Mouse (Mus musculus) urinary bladder, adult 18-20 months (tissue): ENCODE measurements around the gene Urb2.

ENCODE experiments used
- DNase-seq, 2 experiments: peaks; one replicate each; pipeline ENCODE4 v3.0.0; 2022; ENCODE audit warnings: low spot score in 2 of 2, mixed read lengths in 2 of 2

Urb2 gene

DNA sequence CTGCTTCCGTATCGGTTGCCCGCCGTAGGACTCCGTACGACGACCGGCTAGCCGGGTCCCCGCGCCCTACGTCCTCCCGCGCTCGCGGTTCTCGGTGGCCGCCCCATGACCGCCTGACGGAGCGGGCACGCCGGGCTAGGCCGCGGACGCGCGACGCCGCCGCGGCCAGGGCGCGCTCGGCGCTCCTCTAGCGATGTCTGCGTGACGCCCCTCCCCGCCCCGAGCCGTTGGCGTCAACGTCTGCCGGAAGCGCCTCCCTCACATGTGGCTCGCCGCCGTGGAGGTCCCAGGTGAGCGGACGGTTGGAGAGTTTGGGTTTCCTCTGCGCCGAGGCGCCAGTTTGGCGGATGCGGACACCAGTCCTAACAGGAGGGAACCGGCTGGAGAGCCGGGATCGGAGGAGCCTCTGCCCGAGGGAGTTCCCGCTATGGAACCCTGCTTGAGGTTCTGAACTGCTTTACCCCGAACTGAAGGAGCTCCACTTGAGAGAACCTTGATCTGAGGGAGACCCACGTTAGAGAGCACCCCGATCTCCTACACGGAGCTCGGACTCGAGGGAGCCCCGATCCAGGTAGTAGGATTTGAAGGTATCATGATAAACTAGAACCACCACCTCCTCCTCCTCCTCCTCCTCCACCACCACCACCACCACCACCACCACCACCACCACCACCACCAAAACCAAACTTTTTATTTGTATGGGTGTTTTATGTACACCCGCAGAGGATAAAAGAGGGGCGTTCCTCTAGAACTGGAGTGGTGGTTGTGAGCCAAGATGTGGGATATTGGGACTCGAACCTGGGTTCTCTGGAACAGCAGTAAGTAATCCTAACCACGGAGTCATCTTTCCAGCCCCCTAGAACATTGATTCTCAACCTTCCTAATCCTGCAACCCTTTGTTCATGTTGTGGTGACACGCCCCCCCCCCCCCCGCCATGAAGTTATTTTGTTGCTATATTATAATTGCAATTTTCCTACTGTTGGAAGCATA lies at the start of gene Urb2, which contains the start of gene Taf5l:
TSS of gene Urb2 (plus strand) at position 272 of the 991 bp plus-strand sequence.
TSS of gene Taf5l (minus strand) at position 161 of the 991 bp plus-strand sequence.
- peak; percentile 85 to 95 for DNase-seq

GRCm38 (mm10) chr8:123973495-123973894 lies 47.8 kb upstream of the Urb2 start:
- no peak for DNase-seq

- no peak for DNase-seq
Measured at GRCm38 (mm10) chr8:123977499-123977898, 43.8 kb upstream of the Urb2 start.

- DNase-seq, result no peak
Measured at GRCm38 (mm10) chr8:123978166-123978838, 43.0 kb upstream of the Urb2 start.

GRCm38 (mm10) chr8:123978926-123979325 lies 42.4 kb upstream of the Urb2 start:
- DNase-seq, result no peak

DNA sequence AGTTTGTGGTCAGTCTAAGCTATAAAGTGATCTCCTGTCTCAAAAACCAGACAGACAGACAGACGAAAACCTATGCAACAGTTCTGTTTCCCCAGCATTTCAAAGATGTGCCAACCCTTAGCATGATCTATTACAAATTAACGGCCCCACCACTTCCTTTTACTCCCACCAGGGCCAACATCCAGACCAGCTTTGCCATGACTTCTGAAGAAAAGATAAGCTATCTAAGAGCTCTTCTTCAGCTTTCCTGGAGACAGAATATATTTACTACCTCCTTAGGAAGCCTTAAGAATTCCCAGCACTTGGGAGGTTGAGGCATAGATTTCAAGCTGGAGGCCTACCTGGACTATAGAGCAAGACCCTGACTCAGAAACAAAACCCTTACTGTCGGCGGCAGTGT lies 41.1 kb upstream of the Urb2 start:
- DNase-seq, result no peak

DNA sequence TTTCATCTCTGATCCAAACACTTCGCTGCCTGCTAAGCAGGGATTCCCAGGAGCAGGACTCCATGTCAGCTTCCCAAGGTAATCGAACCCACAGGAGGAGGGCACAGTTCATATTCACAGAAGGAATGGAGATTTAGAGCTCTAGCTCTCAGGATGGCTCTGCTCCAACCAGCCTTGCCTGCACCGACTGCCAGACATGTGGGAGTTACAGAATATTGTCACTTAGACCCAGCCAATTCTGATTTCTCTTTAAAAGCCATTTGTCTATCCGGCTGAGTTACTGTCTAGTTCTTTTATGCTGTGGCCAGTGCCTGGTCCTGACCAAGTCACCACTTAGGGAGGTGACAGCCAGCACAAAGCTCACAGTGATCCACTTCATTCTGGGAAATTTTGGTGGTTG lies 39.6 kb upstream of the Urb2 start:
- DNase-seq, result no peak

GRCm38 (mm10) chr8:123982291-123982793 lies 39.0 kb upstream of the Urb2 start:
- peak in 1 of 2 experiments; percentile 69 for DNase-seq

GRCm38 (mm10) chr8:123982826-123983400 lies 38.4 kb upstream of the Urb2 start, which contains the start of gene Abcb10:
Gene Abcb10, minus strand, starts transcription at chr8:123983122.
- peak; percentile 77 to 89 for DNase-seq

DNA sequence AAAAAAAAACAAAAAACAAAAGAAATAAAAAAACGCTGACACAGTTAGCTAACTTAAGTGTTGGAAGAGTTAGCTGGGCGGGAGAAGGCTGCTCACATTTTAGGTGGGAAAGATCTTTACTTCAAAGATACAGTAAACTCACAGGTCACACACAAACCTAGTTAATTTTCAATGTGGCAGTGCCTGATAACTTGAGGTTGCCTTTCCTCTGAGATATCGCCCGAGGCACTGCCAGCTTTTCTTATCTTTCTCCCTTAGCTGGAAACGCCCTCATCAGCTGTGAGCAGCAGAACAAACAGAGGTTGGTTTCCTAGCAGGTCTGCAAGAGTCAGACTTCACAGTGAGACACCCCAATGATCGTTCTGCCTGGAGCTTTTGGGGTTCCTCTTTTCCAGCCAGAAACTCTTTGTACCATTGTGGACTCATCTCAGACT lies 32.7 kb upstream of the Urb2 start:
- peak in 1 of 2 experiments; percentile 35 for DNase-seq

- DNase-seq, result no peak
Measured at GRCm38 (mm10) chr8:123989128-123989527, 32.2 kb upstream of the Urb2 start.

DNA sequence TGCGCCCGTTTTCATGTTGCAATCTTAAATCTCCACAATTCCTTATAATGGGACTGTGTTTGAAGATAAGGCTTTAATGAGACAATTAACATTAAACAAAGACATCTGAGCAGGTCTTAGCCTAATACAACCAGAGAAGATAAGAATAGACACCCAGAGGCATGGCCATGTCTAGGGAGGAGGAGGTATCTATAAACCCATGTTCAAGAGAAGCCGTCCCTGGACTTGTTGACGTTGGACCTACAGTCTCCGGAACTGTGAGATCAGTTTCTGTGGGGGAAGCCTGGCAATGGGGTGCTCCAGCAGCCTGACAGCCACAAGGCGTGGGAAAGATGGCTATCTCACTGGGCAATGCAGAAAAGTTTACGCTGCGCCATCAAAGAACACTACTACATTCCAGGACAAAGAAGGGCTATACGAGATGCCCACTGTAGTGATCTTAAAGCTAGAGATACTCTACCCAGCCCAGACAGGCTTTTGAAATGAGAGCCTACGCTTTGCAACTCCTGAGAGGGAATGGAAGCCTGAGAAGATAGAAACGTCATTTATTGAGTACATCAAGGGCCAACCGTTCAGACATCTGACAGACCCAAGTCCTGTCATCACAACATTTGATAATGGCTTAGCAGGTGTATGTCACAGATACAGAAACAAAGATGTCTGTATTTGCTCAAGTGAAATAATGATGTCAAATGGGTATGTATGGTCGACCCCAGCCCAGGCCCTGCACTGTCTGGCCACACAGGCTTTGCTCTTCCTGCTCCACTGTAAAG lies 30.8 kb upstream of the Urb2 start:
- DNase-seq, result no peak

DNA sequence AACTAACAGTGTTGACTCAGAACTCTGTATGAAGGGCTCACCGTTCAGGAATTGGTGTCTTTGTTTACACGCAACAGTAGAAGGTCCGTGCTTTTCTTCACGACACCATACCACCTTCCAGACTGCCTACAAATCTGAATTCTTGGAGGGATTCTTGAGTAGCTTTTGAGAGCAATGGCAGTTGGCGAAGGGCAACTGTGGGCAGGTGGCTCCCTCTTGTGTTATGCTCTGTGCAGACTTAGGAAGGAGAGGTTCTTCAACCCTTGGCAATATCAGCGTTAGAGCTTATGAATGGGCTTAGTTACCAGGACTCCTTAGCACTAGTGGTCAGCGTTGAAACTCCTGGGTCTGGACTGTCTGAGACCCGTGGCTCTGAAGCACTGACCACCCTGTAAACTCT lies 28.7 kb upstream of the Urb2 start:
- DNase-seq, result no peak

GRCm38 (mm10) chr8:123993597-123993996 lies 27.7 kb upstream of the Urb2 start:
- DNase-seq, result no peak

DNA sequence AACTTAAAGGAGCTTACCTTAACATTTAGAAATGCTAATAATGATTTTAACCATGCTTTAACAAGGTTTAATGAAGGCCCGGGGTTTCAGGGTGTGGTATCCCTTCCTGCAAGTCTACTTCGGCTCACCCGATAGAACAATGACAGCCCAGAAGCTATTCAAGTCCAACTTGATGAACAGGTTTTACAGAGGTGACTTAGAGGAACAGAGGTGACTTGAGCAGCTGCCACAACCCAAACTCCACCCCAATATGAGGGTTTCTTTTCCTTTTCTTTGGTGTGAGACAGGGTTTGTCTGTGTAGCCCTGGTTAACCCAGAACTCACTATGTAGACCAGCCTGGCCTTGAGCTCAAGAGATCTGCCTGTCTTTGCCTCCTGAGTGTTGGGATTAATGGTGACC lies 27.3 kb upstream of the Urb2 start:
- peak in 1 of 2 experiments; percentile 48 for DNase-seq

- DNase-seq, result no peak
Measured at GRCm38 (mm10) chr8:123999568-123999967, 21.7 kb upstream of the Urb2 start.

DNA sequence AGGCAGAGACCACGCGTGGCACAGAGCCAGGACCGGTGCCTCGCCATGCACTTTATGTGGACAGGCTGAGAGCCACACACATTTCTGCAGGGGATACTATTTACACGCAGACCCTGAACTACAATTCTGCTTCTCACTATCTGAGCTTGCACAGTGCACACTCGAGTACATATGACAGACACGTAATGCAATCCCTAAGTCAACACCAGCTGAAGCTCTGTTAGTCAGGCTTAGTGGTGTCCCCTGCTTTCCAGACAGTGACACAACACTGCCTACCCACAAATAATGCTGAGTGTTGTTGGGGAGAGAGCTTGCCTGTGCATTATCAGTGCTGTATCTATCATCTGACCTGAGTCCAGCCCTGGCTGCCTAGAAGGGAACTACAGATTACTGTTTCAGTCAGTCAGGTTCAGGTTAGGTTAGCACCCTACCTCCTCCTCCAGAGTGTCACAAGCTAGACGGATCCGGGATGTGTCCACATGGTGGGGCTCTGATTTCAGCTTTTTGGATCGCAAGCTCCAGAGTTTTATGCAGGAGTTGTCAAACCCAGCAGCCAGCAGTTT lies 18.7 kb upstream of the Urb2 start:
- no peak for DNase-seq

- DNase-seq, result no peak
Measured at GRCm38 (mm10) chr8:124007829-124008228, 13.5 kb upstream of the Urb2 start.

- no peak for DNase-seq
Measured at GRCm38 (mm10) chr8:124011580-124011979, 9.7 kb upstream of the Urb2 start.

DNA sequence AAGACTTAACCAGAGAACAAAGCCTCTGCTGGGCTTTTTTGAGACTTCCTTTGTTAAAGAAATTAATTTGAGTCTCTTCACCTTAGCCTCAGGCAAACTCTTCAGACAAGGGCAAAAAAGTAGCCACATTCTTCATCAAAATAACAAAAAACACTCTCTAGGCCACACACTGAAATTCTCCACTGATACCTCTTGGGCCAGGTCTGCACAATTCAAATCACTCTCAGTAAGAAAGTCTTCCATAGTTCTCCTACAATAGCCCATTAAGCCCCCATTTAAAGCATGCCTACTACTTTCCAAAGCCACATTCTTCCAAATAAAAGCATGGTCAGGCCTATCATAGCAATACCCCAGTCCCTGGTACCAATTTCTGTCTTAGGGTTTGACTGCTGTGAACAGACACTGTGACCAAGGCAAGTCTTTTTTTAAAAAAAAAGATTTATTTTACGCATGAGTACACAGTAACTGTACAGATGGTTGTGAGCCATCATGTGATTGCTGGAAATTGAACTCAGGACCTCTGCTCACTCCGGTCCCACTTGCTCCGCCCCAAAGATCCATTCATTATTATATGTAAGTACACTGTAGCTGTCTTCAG lies 9.2 kb upstream of the Urb2 start:
- no peak for DNase-seq
